Mouse (Mus musculus): ENCODE data around the gene Dnal1. TPM values are rescaled to one million over a fixed set of nuclear protein-coding genes. Genes with fewer than 3 reads are reported as not detected.

Gene Dnal1
- polyA plus RNA-seq, 1 experiment from 2014 or later: 5.7 TPM

- no peaks in the 10 kb centered on the region for H3K27me3 ChIP-seq (ENCODE audit: control insufficient read depth, insufficient read depth, low read depth, low read length)
- WGBS: under 1% methylated on average over 78 of the region's 102 CpGs
- ATAC-seq (ENCODE audit: low read depth): peak; percentile 13
Measured at GRCm38 (mm10) chr12:84192741-84193641, 78.8 kb downstream of the Dnal1 start.

GRCm38 (mm10) chr12:84193642-84194399 lies 79.7 kb downstream of the Dnal1 start:
- ATAC-seq (ENCODE audit: low read depth): peak; percentile 94
- no peaks in the 10 kb centered on the region for H3K36me3 ChIP-seq (ENCODE audit: control insufficient read depth, insufficient read depth, low read length)
- H3K4me2 ChIP-seq (ENCODE audit: low read depth, low read length): peak overlapping the region; percentile 92
- H3K4me3 ChIP-seq (ENCODE audit: low read length): peak overlapping the region; percentile 77
- H3K4me1 ChIP-seq (replicated peaks; ENCODE audit: control insufficient read depth, insufficient read depth, low read length): peaks cover 53% of the 10 kb centered on the region
- H3K9ac ChIP-seq (ENCODE audit: low read length): peak overlapping the region; percentile 97
- peak overlapping the region; percentile 99 for H3K27ac ChIP-seq (ENCODE audit: low read length)
- no peaks in the 10 kb centered on the region for H3K9me3 ChIP-seq (ENCODE audit: control insufficient read depth, low read length)
- WGBS: under 1% methylated on average over 48 of the region's 49 CpGs
- no peaks in the 10 kb centered on the region for H3K27me3 ChIP-seq (ENCODE audit: control insufficient read depth, insufficient read depth, low read depth, low read length)

More at GRCm38 (mm10) chr12:84192741-84193641, 78.8 kb downstream of the Dnal1 start:
- H3K36me3 ChIP-seq (ENCODE audit: control insufficient read depth, insufficient read depth, low read length): no peaks in the 10 kb centered on the region
- H3K27ac ChIP-seq (ENCODE audit: low read length): peak overlapping the region; percentile 99
- H3K9ac ChIP-seq (ENCODE audit: low read length): peak overlapping the region; percentile 97
- peaks cover 61% of the 10 kb centered on the region for H3K4me1 ChIP-seq (replicated peaks; ENCODE audit: control insufficient read depth, insufficient read depth, low read length)
- peak overlapping the region; percentile 77 for H3K4me3 ChIP-seq (ENCODE audit: low read length)
- H3K9me3 ChIP-seq (ENCODE audit: control insufficient read depth, low read length): no peaks in the 10 kb centered on the region
- peak overlapping the region; percentile 92 for H3K4me2 ChIP-seq (ENCODE audit: low read depth, low read length)

GRCm38 (mm10) chr12:84194400-84195109 lies 80.4 kb downstream of the Dnal1 start:
- under 1% methylated on average over 13 of the region's 13 CpGs for WGBS
- Histone ChIP-seq H3K9ac (ENCODE audit: low read length) (peak overlapping the region; percentile 40), H3K4me3 (ENCODE audit: low read length) (peak overlapping the region; percentile 77), H3K27ac (ENCODE audit: low read length) (peak overlapping the region; percentile 99), H3K4me2 (ENCODE audit: low read depth, low read length) (peak overlapping the region; percentile 92), H3K27me3 (ENCODE audit: control insufficient read depth, insufficient read depth, low read depth, low read length) (no peaks in the 10 kb centered on the region), H3K9me3 (ENCODE audit: control insufficient read depth, low read length) (no peaks in the 10 kb centered on the region), H3K36me3 (ENCODE audit: control insufficient read depth, insufficient read depth, low read length) (no peaks in the 10 kb centered on the region), H3K4me1 (replicated peaks; ENCODE audit: control insufficient read depth, insufficient read depth, low read length) (peaks cover 45% of the 10 kb centered on the region)
- no peak for ATAC-seq (ENCODE audit: low read depth)

GRCm38 (mm10) chr12:84195195-84195594 lies 81.0 kb downstream of the Dnal1 start:
- Histone ChIP-seq H3K27me3 (ENCODE audit: control insufficient read depth, insufficient read depth, low read depth, low read length) (no peaks in the 10 kb centered on the region), H3K4me3 (ENCODE audit: low read length) (no peak overlapping the region), H3K27ac (ENCODE audit: low read length) (no peak overlapping the region), H3K9me3 (ENCODE audit: control insufficient read depth, low read length) (no peaks in the 10 kb centered on the region), H3K4me2 (ENCODE audit: low read depth, low read length) (no peak overlapping the region), H3K4me1 (replicated peaks; ENCODE audit: control insufficient read depth, insufficient read depth, low read length) (peaks cover 39% of the 10 kb centered on the region), H3K36me3 (ENCODE audit: control insufficient read depth, insufficient read depth, low read length) (no peaks in the 10 kb centered on the region), H3K9ac (ENCODE audit: low read length) (no peak overlapping the region)
- WGBS: 43% methylated on average over 6 of the region's 6 CpGs
- ATAC-seq (ENCODE audit: low read depth): no peak

Other genes starting within 250 kb of the Dnal1 start
- gene Numb, start 192.4 kb upstream of the Dnal1 start, polyA plus RNA-seq (2015; fragmentation: Nextera tagmentation; extraction: Ambion mirVana): 46.1 and 46.6 TPM in 2 replicates
- gene Riox1, start 163.8 kb upstream of the Dnal1 start, polyA plus RNA-seq (2015; fragmentation: Nextera tagmentation; extraction: Ambion mirVana): 8.1 and 8.9 TPM in 2 replicates
- gene Heatr4, start 129.5 kb upstream of the Dnal1 start, polyA plus RNA-seq (2015; fragmentation: Nextera tagmentation; extraction: Ambion mirVana): not detected in 2 replicates
- 40.9 and 43.6 TPM in 2 replicates for gene Acot2, start 126.5 kb upstream of the Dnal1 start, polyA plus RNA-seq (2015; fragmentation: Nextera tagmentation; extraction: Ambion mirVana)
- gene Acot1, start 104.9 kb upstream of the Dnal1 start, polyA plus RNA-seq (2015; fragmentation: Nextera tagmentation; extraction: Ambion mirVana): 82.2 and 86.7 TPM in 2 replicates
- gene Acot4, start 76.0 kb upstream of the Dnal1 start, polyA plus RNA-seq (2015; fragmentation: Nextera tagmentation; extraction: Ambion mirVana): 0.47 and 0.58 TPM in 2 replicates
- not detected in 2 replicates for gene Gm49366, start 75.4 kb upstream of the Dnal1 start, polyA plus RNA-seq (2015; fragmentation: Nextera tagmentation; extraction: Ambion mirVana)
- 0.11 and 0.29 TPM in 2 replicates for gene Acot3, start 62.2 kb upstream of the Dnal1 start, polyA plus RNA-seq (2015; fragmentation: Nextera tagmentation; extraction: Ambion mirVana)
- not detected in 2 replicates for gene Acot5, start 45.0 kb upstream of the Dnal1 start, polyA plus RNA-seq (2015; fragmentation: Nextera tagmentation; extraction: Ambion mirVana)
- gene Acot6, start 13.7 kb upstream of the Dnal1 start, polyA plus RNA-seq (2015; fragmentation: Nextera tagmentation; extraction: Ambion mirVana): 1.1 and 1.8 TPM in 2 replicates
- gene Pnma1, start 34.1 kb downstream of the Dnal1 start, polyA plus RNA-seq (2015; fragmentation: Nextera tagmentation; extraction: Ambion mirVana): 2.0 and 2.2 TPM in 2 replicates
- gene Elmsan1, start 104.5 kb downstream of the Dnal1 start, polyA plus RNA-seq (2015; fragmentation: Nextera tagmentation; extraction: Ambion mirVana): 11.1 and 12.1 TPM in 2 replicates
- gene Ptgr2, start 170.9 kb downstream of the Dnal1 start, polyA plus RNA-seq (2015; fragmentation: Nextera tagmentation; extraction: Ambion mirVana): 29.1 and 31.3 TPM in 2 replicates
- gene Zfp410, start 202.5 kb downstream of the Dnal1 start, polyA plus RNA-seq (2015; fragmentation: Nextera tagmentation; extraction: Ambion mirVana): 75.8 and 93.8 TPM in 2 replicates
- 43.7 and 48.5 TPM in 2 replicates for gene Coq6, start 247.3 kb downstream of the Dnal1 start, polyA plus RNA-seq (2015; fragmentation: Nextera tagmentation; extraction: Ambion mirVana)
- gene Fam161b, start 247.5 kb downstream of the Dnal1 start, polyA plus RNA-seq (2015; fragmentation: Nextera tagmentation; extraction: Ambion mirVana): 5.2 and 5.6 TPM in 2 replicates

Measured in lung, embryonic 16.5 days (tissue).